Mouse (Mus musculus) embryonic facial prominence, embryonic 11.5 days (tissue): ENCODE measurements at regions not wholly inside any gene's neighbourhood (a gene's known extent, or its start where the extent isn't known, plus 50 kb on each side); places are given as distances from the start of the nearest gene placed in this dataset. TPM values are rescaled to one million over a fixed set of nuclear protein-coding genes. Genes with fewer than 3 reads are reported as not detected.

ENCODE experiments used
- ATAC-seq: fragments of 200-750 bp; cut with Nextera tagmentation; replicated peaks from 2 replicates; pipeline ENCODE4 v1.8.0; 2017; ENCODE audit warnings: low read depth; ENCODE audit not compliant: insufficient number of reproducible peaks, low FRiP score, low TSS enrichment
- DNase-seq: peaks from one replicate; pipeline ENCODE4 v3.0.0-alpha.2; 2015; ENCODE audit warnings: low spot score
- H3K27ac ChIP-seq: fragments of 300-500 bp; sonication (generic); replicated peaks from 2 replicates; pipeline ENCODE4 v1.5.1; 2014; ENCODE audit warnings: mild to moderate bottlenecking, low read depth, low read length, control low read depth
- H3K27me3 ChIP-seq: fragments of 300-500 bp; sonication (generic); 2 replicates; pipeline ENCODE4 v1.6.1; 2014; ENCODE audit warnings: mild to moderate bottlenecking, low read length, moderate library complexity, mixed read lengths; ENCODE audit not compliant: control insufficient read depth, insufficient read depth
- H3K36me3 ChIP-seq: fragments of 300-500 bp; sonication (generic); replicated peaks from 2 replicates; pipeline ENCODE4 v1.6.1; 2014; ENCODE audit warnings: low read depth, mild to moderate bottlenecking, low read length, moderate library complexity, mixed read lengths; ENCODE audit not compliant: control insufficient read depth, insufficient read depth
- H3K4me1 ChIP-seq: fragments of 300-500 bp; sonication (generic); 2 replicates; pipeline ENCODE4 v1.6.1; 2014; ENCODE audit warnings: low read length, mixed read lengths; ENCODE audit not compliant: control insufficient read depth, insufficient read depth
- H3K4me2 ChIP-seq: fragments of 300-500 bp; sonication (generic); 2 replicates; pipeline ENCODE4 v1.6.1; 2014; ENCODE audit warnings: low read depth, mild to moderate bottlenecking, control low read depth, low read length, moderate library complexity
- H3K4me3 ChIP-seq: fragments of 300-500 bp; sonication (generic); 2 replicates; pipeline ENCODE4 v1.5.1; 2014; ENCODE audit warnings: low read depth, low read length, control low read depth
- H3K9ac ChIP-seq: fragments of 300-500 bp; sonication (generic); replicated peaks from 2 replicates; pipeline ENCODE4 v1.6.1; 2014; ENCODE audit warnings: mild to moderate bottlenecking, control low read depth, low read length
- H3K9me3 ChIP-seq: fragments of 300-500 bp; sonication (generic); replicated peaks from 2 replicates; pipeline ENCODE4 v1.6.1; 2016; ENCODE audit warnings: mild to moderate bottlenecking, low read length, inconsistent platforms, mixed read lengths; ENCODE audit not compliant: control insufficient read depth
- WGBS: fragments of 180-500 bp; shearing (Covaris S2); extraction: QIAGEN DNeasy Blood & Tissue Kit; methylation state at CpG from one replicate; pipeline ENCODE4 v1.1.7; 2014; 5-methylcytosine and 5-hydroxymethylcytosine counted together
- microRNA-seq: library from miRNA; unstranded; fragments of <30 nt; microRNA quantifications from one replicate; pipeline ENCODE4, GENCODE M21; 2016; ENCODE audit warnings: borderline number of aligned reads

- Histone ChIP-seq H3K9ac (no peak overlapping the region), H3K27me3 (no peaks in the 10 kb centered on the region), H3K9me3 (no peaks in the 10 kb centered on the region), H3K36me3 (no peaks in the 10 kb centered on the region), H3K4me1 (no peaks in the 10 kb centered on the region), H3K27ac (no peak overlapping the region), H3K4me2 (no peak overlapping the region), H3K4me3 (no peak overlapping the region)
- ATAC-seq: no peak
- WGBS: 76% methylated on average over 3 of the region's 3 CpGs
- DNase-seq: no peak
These were observed 74.1 kb upstream of the Api5 start for GRCm38 (mm10) chr2:94512027-94512426.

DNA sequence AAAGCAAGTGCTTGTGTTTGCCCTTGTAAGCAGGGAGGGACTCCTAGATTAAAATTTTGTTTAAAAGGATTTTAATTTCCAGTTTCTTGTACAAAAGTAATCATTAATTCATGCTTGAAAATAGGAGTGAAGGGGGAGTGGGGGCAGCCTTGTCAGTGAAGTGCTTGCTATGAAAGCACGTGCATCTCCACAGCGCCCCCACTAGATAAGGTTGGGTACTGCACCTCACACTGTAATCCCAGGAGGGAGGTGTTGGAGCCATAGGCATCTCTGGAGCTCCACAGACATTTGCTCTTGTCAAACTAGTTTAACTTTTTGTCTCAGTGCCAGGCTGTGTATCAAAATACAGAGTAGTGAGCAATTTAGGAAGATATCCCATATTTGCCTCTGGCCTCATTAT, 62.7 kb upstream of the Api5 start:
- WGBS: 29% methylated on average over 2 of the region's 2 CpGs
- Histone ChIP-seq H3K36me3 (no peaks in the 10 kb centered on the region), H3K9ac (no peak overlapping the region), H3K9me3 (no peaks in the 10 kb centered on the region), H3K27me3 (no peaks in the 10 kb centered on the region), H3K4me3 (no peak overlapping the region), H3K4me1 (no peaks in the 10 kb centered on the region), H3K27ac (no peak overlapping the region), H3K4me2 (no peak overlapping the region)
- DNase-seq (no peak), ATAC-seq (no peak)

- no peak for ATAC-seq
- no peaks in the 10 kb centered on the region for H3K4me1 ChIP-seq
- no peak overlapping the region for H3K27ac ChIP-seq
- no peak overlapping the region for H3K9ac ChIP-seq
- H3K9me3 ChIP-seq: no peaks in the 10 kb centered on the region
- H3K4me2 ChIP-seq: no peak overlapping the region
- no peaks in the 10 kb centered on the region for H3K36me3 ChIP-seq
- WGBS: 79% methylated on average over 2 of the region's 2 CpGs
- DNase-seq: no peak
- H3K4me3 ChIP-seq: no peak overlapping the region
- H3K27me3 ChIP-seq: no peaks in the 10 kb centered on the region
These were observed 60.6 kb upstream of the Api5 start for GRCm38 (mm10) chr2:94498516-94498915.

Small RNAs in the stretch of these regions (microRNA-seq; reads per million reads assigned to microRNA genes)
- not detected for gene Gm44461
